Mouse (Mus musculus): ENCODE measurements around the gene Tbc1d5.

The Tbc1d5 gene

GRCm38 (mm10) chr17:50872600-50872999, 306.6 kb downstream of the Tbc1d5 start:
- DNase-seq: no peak

GRCm38 (mm10) chr17:50867297-50867696, 311.9 kb downstream of the Tbc1d5 start:
- DNase-seq: no peak

DNA sequence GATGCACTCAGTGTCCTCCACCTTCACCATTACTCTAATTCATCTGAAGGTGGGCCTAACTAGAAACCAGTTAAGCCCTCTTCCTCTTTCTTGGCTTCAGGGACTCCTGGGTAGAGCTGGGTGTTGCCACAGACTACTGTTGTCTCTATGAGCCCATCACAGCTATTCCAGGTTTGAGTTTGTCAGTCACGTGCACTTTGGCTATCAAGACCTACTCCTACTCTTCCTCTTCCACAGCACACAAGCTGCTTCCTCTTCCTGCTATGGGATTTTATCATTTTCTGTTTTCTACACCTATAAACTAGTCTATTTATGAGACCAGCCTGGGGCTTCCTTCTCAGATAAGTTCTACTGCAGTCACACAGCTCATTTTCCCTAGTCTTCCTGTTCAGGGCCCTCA, 314.4 kb downstream of the Tbc1d5 start:
- DNase-seq: no peak

DNA sequence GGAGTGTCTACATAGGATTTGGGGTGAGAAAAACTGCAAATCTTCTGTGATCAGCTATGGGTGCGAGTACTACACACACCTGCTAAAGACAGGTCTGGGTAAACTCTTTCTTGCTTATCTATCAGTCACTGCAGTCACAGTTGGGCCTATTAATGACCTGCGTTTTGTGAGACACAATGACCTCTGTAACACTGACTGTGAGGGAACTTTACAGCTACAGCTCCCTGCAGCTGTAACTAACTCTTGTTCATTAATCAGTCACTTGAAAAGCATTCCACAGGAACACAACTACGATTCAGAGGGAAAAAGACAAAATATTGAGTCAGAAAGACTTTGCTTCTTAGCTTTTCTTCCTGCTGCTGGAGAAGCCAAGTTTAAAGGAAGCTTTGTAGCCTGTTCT, 325.9 kb downstream of the Tbc1d5 start:
- no peak for DNase-seq

- peak in 1 of 2 experiments; percentile 6 for DNase-seq
Measured at GRCm38 (mm10) chr17:50851382-50851781, 327.8 kb downstream of the Tbc1d5 start.

- peak in 1 of 2 experiments; percentile 11 for DNase-seq
Measured at GRCm38 (mm10) chr17:50814089-50814488, 365.1 kb downstream of the Tbc1d5 start.

DNA sequence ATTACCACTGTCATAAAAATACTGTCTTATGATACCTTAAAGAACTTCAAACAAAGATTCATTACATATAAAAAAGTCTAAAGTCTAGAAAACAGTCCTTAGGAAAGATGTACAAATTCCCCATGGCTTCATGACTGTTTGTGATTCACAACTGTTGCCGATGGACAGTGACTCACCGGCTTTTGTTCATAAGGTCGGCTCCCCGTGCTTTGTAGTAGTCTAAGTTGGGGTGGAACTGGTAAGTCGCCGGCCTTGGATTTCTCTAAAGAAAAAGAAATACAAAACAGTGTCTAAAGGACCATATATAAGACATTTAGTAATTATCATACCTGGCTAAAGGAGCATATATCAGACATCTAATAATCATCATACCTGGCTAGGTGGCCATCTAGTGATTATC, 365.6 kb downstream of the Tbc1d5 start:
- no peak for DNase-seq

DNA sequence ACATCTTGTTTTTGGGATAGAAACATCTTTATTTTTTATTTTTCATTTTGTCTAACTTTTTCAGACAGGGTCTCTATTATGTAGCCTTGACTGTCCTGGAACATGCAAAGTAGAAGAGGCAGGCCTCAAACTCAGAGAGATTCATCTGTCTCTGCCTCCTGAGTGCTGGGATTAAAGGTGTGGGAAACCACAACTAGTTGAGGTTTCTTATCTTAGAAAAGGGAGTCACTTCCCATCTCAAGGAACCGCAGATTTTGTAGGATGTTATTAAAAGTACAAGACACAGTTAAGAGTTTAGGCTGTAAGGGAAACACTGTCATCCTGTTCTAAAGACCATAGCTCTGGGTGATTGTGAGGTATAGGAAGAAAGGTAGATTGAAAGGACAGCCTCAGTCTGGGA, 373.5 kb downstream of the Tbc1d5 start:
- no peak for DNase-seq

GRCm38 (mm10) chr17:50803234-50803633, 375.9 kb downstream of the Tbc1d5 start:
- no peak for DNase-seq

GRCm38 (mm10) chr17:50802380-50802779, 376.8 kb downstream of the Tbc1d5 start:
- DNase-seq: no peak

DNA sequence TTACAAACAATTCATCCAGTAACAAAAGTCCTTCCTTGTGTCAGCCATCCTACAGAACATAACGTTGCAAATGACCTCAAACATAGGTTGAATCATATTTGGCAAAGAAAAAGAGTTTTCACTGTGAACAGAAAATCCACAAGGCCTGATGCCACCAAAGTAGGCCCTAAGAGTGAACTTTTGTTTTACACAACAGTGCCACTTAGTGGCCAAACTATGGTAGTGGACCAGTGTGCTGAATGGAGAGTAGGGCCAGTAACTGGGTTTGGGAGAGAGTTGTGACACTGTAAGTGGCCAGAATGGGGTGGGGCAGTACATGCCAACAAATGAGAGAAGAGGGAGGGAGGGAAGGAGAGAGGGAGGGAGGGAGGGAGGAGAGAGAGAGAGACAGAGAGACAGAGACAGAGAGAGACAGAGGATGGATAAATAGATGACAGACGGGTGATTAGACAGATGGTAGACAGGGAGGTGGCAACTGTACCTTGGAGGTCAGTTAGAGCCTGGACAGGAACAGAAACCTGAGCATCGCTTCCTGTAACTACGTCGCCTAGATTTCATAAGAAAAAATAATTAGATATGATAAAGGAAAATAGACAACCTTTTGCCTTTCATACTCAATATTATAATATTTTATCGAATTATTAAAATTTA, 383.6 kb downstream of the Tbc1d5 start:
- DNase-seq: peak; percentile 69 to 77

DNA sequence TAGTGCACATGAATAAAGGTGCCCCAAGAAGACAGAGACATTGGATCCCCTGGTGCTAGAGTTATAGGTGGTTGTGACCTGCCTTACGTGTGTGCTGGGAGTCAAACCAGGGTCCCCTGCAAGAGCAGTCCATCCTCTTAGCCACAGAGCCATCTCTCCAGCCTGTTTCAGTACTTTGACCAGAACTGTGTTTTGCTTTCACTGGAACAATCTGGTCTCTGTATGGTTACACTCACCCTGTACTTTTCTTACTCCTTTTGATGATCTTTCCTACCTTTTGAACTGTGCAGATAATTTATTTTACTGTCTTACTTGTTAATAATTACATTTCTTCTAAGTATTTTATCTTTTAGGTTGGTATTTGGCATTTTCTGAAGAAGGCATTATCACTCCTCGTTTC, 387.5 kb downstream of the Tbc1d5 start:
- DNase-seq: no peak

DNA sequence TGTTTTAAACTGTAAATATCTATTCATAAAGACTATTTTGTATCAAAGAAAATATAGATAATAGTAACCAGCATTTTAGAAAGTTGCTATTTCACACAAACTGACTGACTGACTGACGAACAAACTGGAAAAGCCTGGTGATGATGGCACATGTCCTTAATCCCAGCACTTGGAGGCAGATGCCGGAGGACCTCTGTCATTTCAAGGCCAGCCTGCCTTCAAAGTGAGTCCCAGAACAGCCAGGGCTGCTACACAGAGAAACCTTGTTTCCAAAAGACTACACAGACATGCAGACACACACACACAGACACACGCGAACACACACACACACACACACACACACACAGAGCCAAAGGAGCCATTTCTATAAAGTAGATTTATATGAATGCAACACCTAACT, 390.3 kb downstream of the Tbc1d5 start:
- DNase-seq: no peak

GRCm38 (mm10) chr17:50775247-50775646, 403.9 kb downstream of the Tbc1d5 start:
- peak in 1 of 2 experiments; percentile 24 for DNase-seq

- DNase-seq: no peak
Measured at GRCm38 (mm10) chr17:50764387-50764786, 414.8 kb downstream of the Tbc1d5 start.

DNA sequence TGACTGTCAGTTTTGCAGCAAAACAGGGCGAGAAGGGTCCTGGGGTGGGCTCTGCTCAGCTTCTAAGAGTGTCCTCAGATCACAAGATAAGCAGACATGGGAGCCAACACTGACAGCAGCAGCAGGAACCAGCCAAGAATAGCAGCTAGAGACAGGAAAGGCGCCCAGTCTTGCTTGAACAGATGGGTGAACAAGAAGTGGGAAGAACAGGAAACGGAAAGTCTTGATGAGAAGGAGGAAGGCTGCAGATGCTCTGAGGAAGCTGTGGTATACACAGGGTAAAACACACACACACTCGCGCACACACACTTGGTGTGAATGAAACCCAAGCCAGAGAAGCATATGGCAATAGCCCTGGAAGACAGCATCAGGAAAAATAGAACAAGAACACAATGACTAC, 415.7 kb downstream of the Tbc1d5 start:
- DNase-seq: peak; percentile 26 to 32

DNA sequence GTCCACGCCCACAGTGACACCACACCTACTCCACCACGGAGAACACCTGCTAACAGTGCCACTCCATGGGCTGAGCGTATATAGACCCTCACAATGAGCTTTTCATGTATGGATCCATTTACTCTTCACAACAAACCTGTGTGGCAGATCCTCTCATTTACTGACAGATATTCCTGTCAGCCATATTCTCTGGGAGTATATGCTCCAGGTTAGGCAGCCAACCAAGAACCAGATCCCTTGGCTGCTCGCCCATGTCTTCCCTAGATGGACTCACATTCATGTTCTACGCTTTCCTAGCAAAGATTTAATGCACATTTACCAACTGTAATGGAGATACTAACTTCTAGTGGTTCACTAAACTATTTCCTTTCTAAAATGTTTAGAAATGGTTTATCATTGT, 416.9 kb downstream of the Tbc1d5 start:
- peak; percentile 33 to 45 for DNase-seq

GRCm38 (mm10) chr17:50761082-50761481, 418.1 kb downstream of the Tbc1d5 start:
- no peak for DNase-seq

DNA sequence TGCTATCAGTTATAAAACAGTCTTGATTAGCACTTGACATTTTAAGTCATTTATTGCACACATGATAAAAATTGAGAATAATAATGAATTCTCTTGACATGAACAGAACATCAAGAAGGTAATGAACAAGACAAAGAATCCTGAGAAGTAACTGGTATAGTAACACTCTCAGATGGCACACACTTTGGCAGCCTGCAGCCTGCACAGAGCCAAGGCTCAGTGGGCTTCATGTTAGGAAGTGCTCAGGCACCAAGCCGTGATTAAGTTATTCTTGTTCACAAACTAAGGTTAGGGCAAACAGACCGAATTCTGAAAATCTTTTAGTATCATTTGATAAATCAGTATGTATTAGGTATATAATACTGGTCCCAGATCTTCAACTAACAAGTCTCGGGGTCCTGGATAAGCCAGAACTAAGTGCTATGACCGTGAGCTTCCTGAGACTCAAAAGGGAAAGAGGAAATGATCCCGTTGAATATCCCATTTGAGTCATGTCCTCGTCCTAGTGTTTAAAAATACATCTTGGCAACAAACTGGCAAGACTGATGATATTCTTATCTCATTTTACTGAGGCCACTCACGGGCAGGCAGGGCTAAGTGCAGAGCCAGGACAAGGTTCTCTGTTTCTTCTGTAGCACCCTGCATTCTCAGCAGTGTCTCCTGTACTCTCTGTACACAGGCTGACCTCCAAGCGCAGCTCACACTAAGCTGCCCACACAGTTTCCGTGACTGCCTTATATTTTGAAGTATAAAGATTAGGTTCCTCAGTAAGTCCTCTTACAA, 425.6 kb downstream of the Tbc1d5 start:
- peak; percentile 46 to 48 for DNase-seq

- no peak for DNase-seq
Measured at GRCm38 (mm10) chr17:50752753-50753152, 426.4 kb downstream of the Tbc1d5 start.

DNA sequence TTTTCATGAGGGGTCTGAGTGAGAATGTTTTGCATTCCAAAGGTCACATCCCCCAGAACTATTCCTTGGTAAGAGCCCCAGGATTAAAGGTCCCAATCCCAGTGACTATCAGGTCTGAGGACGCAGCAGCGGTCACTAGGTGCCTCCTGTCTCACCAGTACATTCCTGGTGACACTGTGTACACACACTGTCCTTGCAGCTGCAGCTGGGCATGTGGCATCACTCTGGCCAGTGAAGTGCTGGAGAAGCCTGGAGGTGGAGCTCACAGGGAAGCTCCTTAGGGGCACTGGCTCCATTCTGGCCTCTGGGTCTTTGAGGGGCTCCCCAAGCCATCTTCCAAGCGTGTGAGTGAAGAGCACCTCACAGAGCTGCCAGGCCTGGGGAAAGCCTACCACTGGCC, 427.2 kb downstream of the Tbc1d5 start:
- no peak for DNase-seq

DNA sequence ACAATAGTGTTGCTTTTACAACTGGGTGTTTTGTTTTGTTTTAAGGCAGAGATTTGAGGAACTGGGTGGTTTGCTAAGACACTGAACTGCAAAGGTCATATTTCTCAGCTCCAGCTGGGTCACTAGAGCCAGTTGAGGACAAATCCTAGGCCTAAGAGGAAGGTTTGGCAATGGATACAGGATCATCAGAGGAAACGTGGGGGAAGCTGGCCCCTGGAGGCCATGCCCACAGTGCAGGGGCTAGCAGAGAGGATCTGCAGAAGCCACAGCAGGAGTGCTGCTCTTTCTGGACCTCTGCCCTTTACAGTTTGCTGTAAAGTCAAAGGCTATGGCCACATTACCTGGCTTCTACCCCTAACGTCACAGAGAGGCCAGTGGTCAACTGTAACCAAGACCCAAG, 428.3 kb downstream of the Tbc1d5 start:
- DNase-seq: no peak

GRCm38 (mm10) chr17:50741386-50741785, 437.8 kb downstream of the Tbc1d5 start:
- DNase-seq: no peak

GRCm38 (mm10) chr17:50740804-50741203, 438.3 kb downstream of the Tbc1d5 start:
- no peak for DNase-seq

- DNase-seq: no peak
Measured at GRCm38 (mm10) chr17:50738476-50738875, 440.7 kb downstream of the Tbc1d5 start.
